Mouse (Mus musculus) layer of hippocampus, postnatal 10 days (tissue): ENCODE measurements around the gene Dppa3. TPM values are rescaled to one million over a fixed set of nuclear protein-coding genes. Genes with fewer than 3 reads are reported as not detected.

Experiments
- DNase-seq, 2 experiments: peaks; one replicate each; pipeline ENCODE4 v3.0.0; 2021; ENCODE audit warnings: low spot score in 2 of 2
- long read RNA-seq: library from polyadenylated mRNA; stranded (forward); transcript quantifications from one replicate; pipeline ENCODE4 v2.0.0, GENCODE M21; 2023
- total RNA-seq, 2 experiments: library from RNA; stranded (reverse); gene quantifications; 2 replicates each; pipeline ENCODE4 v1.2.3; 2021

The Dppa3 gene
- not detected for total RNA-seq
- long read RNA-seq = 0 reads

DNA sequence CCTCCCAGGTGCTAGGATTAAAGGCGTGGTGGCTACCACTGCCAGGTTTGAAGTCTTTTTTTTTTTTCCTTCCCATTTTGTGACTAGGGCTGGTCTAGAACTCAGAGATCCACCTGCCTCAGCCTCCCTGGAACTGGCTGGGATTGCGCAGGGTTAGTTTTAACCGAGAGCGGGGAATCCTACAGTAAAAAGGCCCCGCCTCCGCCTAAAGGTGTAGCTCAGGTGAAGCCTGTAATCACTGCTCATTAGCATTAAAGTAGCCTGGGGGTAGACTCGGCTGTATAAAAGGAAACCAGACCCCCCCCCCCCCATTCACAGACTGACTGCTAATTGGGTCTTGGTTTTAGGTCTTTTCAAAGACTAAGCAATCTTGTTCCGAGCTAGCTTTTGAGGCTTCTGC, at the start of gene Dppa3:
Dppa3 (plus strand) TSS at position 301 of the 400 bp plus-strand sequence.
- no peak for DNase-seq

- no peak for DNase-seq
These were observed 49.2 kb upstream of the Dppa3 start for GRCm38 (mm10) chr6:122577030-122577429.

DNA sequence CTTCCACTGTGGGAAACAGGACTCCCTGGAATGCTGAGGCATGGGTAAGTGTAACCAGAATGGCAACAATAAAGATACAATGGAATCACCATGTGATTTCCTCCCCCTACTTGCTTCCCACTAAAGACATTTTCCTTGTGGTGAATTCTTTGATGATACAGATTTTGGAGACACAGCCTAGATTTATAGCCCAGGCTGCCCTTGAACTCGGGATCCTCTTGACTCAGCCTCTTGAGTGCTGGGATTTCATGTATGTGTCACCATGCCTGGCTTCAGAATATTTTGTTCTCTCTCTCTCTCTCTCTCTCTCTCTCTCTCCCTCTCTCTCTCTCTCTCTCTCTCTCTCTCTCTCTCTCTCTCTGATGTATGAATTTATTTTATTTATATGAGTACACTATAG, 47.1 kb upstream of the Dppa3 start:
- DNase-seq = no peak

DNA sequence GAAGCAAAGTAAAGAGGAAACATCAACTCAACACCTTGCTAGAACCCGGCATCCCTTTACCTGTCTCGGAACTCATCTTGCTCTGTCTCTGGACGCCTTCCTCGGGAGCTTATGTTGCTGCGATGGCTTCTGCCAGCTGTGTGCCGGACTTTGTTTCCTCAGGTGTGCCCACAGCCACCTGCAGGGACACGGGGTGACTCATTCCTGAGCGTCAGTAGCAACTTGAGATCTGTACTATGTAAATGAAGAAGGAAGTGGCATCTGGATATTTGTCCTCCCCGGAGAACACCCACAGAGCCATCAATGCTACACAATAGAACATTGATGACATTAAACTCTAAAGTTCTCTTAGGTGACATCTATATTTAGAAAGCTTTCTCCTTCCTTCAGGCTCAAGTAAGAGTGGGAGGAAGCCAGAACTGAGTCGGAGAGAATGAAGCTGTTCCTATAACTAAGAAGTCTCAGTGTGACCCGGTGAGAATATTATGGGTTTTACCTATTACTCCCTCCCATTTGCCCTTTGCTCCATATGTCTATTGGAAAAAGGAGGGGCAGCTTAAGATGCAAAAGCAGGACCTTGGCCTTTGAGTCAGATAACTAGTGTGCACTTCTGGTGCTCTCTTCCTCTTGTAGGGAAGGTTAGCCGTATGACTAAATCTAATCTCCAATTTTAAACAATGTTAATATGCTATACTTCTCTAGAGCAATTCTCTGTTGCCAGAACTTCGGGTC, 35.0 kb upstream of the Dppa3 start:
- no peak for DNase-seq

DNA sequence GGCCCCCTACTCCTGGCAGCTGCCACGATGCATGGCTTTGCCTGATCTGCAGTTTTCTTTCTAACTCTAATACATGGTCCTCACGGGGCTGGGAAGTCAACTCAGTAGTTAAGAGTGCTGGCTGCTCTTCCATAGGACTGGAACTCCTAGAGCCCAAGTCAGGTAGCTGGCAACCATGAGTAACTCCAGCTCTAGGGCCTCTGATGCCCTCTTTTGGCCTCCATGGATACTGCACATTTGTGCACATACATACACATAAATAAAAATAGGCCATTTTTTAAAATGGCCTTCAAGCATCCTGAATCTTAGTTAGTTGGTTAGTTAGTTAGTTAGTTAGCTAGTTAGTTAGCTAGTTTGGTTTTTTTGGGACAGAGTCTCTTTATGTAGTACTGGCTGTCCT, 33.3 kb upstream of the Dppa3 start:
- no peak for DNase-seq

DNA sequence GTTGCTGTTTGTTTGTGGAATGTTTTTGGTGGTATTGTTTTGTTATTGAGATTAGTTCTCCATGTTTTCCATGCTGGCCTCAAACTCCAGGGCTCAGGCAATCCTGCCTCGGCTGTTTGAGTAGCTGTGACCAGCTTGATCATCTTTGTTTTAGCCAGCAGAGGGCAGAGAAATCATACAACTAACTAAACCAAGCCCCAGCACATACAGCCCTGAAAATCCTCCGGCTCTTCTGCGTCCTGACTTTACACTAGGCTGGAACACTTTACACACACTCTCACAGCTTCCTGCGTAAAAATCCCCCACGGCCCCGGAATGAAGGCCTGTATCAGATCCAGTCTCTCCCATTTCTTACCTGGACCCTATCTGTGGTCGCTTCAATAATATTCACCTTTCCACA, 30.6 kb upstream of the Dppa3 start:
- peak; percentile 19 to 25 for DNase-seq

DNA sequence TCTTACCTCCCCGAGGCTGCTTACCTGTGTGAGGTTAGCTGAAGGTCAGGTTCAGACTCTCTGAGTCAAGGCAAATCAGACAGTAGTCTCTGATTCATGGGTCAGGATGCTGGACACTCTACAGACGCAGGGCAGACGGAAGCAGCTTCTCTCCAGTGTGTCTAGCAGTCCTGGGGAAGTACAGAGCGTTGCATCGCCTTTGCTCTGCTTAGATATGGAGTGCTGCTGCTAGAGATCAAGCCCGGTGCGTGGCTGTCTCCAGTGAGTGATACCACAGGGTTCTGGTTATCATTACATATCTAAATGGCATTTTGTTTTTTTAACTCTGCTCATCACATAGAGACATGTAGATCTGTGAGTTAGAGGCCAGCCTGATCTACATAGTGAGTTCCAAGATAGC, 29.6 kb upstream of the Dppa3 start:
- no peak for DNase-seq

GRCm38 (mm10) chr6:122598014-122598413, 28.2 kb upstream of the Dppa3 start:
- no peak for DNase-seq

GRCm38 (mm10) chr6:122598436-122598835, 27.8 kb upstream of the Dppa3 start:
- no peak for DNase-seq

GRCm38 (mm10) chr6:122599054-122599737, 27.0 kb upstream of the Dppa3 start:
- DNase-seq = no peak

- no peak for DNase-seq
These were observed 26.1 kb upstream of the Dppa3 start for GRCm38 (mm10) chr6:122600066-122600646.

DNA sequence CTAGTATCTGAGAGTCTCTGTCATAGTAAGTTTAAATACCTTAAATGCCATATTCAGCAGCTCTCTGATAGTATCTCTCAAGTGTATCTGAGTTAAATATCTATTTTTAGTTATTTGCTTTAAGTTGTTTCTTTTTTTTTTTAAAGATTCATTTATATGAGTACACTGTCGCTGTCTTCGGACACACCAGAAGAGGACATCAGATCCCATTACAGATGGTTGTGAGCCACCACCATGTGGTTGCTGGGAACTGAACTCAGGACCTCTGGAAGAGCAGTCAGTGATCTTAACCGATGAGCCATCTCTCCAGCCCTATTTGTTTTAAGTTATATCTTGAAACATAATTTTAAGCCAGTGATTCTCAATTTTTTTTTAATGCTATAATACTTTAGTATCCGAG, 25.2 kb upstream of the Dppa3 start:
- no peak for DNase-seq

GRCm38 (mm10) chr6:122601615-122602014, 24.6 kb upstream of the Dppa3 start:
- DNase-seq = no peak

- peak; percentile 38 to 54 for DNase-seq
These were observed 23.8 kb upstream of the Dppa3 start, which contains the start of gene Apobec1 for GRCm38 (mm10) chr6:122602242-122602991. TSS of gene Apobec1 (minus strand) at chr6:122602444.

DNA sequence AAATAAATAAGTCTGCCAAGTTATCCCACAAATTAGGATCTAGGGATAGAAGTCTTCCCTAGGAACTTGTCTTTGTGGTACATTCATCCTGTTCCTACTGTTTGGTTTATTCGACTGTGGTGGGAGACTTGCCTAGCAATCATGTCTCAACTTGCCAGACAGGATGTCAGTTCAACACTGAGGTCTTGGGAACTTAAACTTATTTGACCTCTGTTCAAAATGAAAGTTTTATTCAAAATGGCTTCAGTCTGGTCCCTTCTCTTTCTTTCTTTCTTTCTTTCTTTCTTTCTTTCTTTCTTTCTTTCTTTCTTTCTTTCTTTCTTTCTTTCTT, 23.3 kb upstream of the Dppa3 start:
- no peak for DNase-seq

DNA sequence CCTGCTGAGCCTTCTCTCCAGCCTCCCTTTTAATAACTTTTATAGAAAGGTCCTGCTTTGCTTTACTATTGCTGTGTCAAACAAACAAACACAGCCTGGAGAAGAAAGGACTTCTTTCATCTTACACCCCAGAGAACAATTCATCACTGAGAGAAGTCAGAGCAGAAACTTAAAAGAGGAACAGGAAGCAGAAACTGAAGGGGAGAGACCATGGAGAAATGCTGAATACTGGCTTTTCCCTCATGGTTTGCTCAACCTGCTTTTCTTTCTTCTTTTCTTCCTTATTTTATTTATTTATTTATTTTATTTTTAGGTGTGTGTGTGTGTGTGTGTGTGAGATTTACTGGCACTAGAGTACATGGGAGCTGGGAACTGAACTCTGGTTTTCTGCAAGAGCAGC, 21.9 kb upstream of the Dppa3 start:
- DNase-seq = no peak

DNA sequence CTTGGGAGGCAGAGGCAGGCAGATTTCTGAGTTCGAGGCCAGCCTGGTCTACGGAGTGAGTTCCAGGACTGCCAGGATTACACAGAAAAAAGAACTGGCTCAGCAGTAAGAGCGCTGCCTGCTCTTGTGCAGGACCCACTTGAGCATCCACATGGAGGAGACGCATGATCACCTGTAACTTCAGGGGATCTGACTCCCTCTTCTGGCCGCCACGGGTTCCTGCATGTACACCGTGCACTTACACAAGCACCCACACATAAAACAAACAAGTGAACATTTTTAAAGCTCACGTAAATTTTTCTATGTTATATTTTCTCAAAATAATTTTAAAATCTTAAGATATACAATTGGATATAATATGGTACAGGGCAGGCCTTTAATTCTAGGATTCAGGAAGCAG, 20.7 kb upstream of the Dppa3 start:
- no peak for DNase-seq

- no peak for DNase-seq
These were observed 19.5 kb upstream of the Dppa3 start for GRCm38 (mm10) chr6:122606661-122607060.

GRCm38 (mm10) chr6:122607700-122608099, 18.5 kb upstream of the Dppa3 start:
- no peak for DNase-seq

GRCm38 (mm10) chr6:122608434-122609376, 17.5 kb upstream of the Dppa3 start:
- no peak for DNase-seq

GRCm38 (mm10) chr6:122609377-122609728, 16.9 kb upstream of the Dppa3 start:
- no peak for DNase-seq
